Mouse (Mus musculus) stomach, embryonic 15.5 days (tissue): ENCODE results near the gene Padi6. TPM values are rescaled to one million over a fixed set of nuclear protein-coding genes. Genes with fewer than 3 reads are reported as not detected.

Source experiments
- ATAC-seq: fragments of 200-750 bp; cut with Nextera tagmentation; 2 replicates; pipeline ENCODE4 v1.8.0; 2017; ENCODE audit warnings: low read depth, moderate number of reproducible peaks, moderate TSS enrichment; ENCODE audit not compliant: insufficient read depth, low FRiP score
- H3K27ac ChIP-seq: fragments of 300-500 bp; sonication (generic); 2 replicates; pipeline ENCODE4 v1.5.1; 2015; ENCODE audit warnings: mild to moderate bottlenecking, inconsistent platforms
- H3K27me3 ChIP-seq: fragments of 300-500 bp; sonication (generic); replicated peaks from 2 replicates; pipeline ENCODE4 v1.6.1; 2015; ENCODE audit warnings: inconsistent platforms
- H3K36me3 ChIP-seq: fragments of 300-500 bp; sonication (generic); 2 replicates; pipeline ENCODE4 v1.6.1; 2015; ENCODE audit warnings: inconsistent platforms
- H3K4me1 ChIP-seq: fragments of 300-500 bp; sonication (generic); 2 replicates; pipeline ENCODE4 v1.6.1; 2015; ENCODE audit warnings: inconsistent platforms
- H3K4me2 ChIP-seq: fragments of 300-500 bp; sonication (generic); 2 replicates; pipeline ENCODE4 v1.6.1; 2015; ENCODE audit warnings: mild to moderate bottlenecking, inconsistent platforms
- H3K4me3 ChIP-seq: fragments of 300-500 bp; sonication (generic); replicated peaks from 2 replicates; pipeline ENCODE4 v1.5.1; 2015; ENCODE audit warnings: inconsistent platforms
- H3K9ac ChIP-seq: fragments of 300-500 bp; sonication (generic); 2 replicates; pipeline ENCODE4 v1.6.1; 2015; ENCODE audit warnings: inconsistent platforms
- H3K9me3 ChIP-seq: fragments of 300-500 bp; sonication (generic); 2 replicates; pipeline ENCODE4 v1.6.1; 2016; ENCODE audit warnings: inconsistent platforms
- WGBS: fragments of 180-500 bp; shearing (Covaris S2); methylation state at CpG from one replicate; pipeline ENCODE4 v1.1.7; 2015; 5-methylcytosine and 5-hydroxymethylcytosine counted together
- polyA plus RNA-seq: library from polyadenylated mRNA; unstranded; fragments of >200 nt; fragmentation: Nextera tagmentation; extraction: Ambion mirVana; gene quantifications from 2 replicates; pipeline ENCODE4 v1.2.1, GENCODE M21; 2015

Gene Padi6
- polyA plus RNA-seq, 1 experiment from 2014 or later = 0.19 TPM

GRCm38 (mm10) chr4:140775876-140776275 is 33.4 kb upstream of the Padi6 start:
- Histone ChIP-seq H3K36me3 (no peaks in the 10 kb centered on the region), H3K9me3 (no peaks in the 10 kb centered on the region), H3K4me2 (no peak overlapping the region), H3K27me3 (no peaks in the 10 kb centered on the region), H3K9ac (no peak overlapping the region), H3K4me1 (0 out of 2 replicates have a peak, but pooled peaks cover 4% of the 10 kb centered on the region), H3K4me3 (no peak overlapping the region), H3K27ac (no peak overlapping the region)
- no peak for ATAC-seq
- 80% methylated on average over 10 of the region's 10 CpGs for WGBS

- no peaks in the 10 kb centered on the region for H3K27me3 ChIP-seq
- 0 out of 2 replicates have a peak, but pooled peaks cover 7% of the 10 kb centered on the region for H3K4me1 ChIP-seq
- H3K9ac ChIP-seq = no peak overlapping the region
- ATAC-seq = no peak
- no peak overlapping the region for H3K4me2 ChIP-seq
- H3K36me3 ChIP-seq = no peaks in the 10 kb centered on the region
- no peak overlapping the region for H3K27ac ChIP-seq
- no peaks in the 10 kb centered on the region for H3K9me3 ChIP-seq
- WGBS = 85% methylated on average over 9 of the region's 9 CpGs
- H3K4me3 ChIP-seq = no peak overlapping the region
These were observed 32.5 kb upstream of the Padi6 start for GRCm38 (mm10) chr4:140774893-140775292.

GRCm38 (mm10) chr4:140774025-140774800 is 31.8 kb upstream of the Padi6 start, which contains the start of gene Padi4:
Padi4 (minus strand) TSS chr4:140774236.
- H3K4me3 ChIP-seq = no peak within 1 kb of the TSS
- ATAC-seq = no peak
- no peaks in the 10 kb centered on the region for H3K9me3 ChIP-seq
- H3K27me3 ChIP-seq = no peaks in the 10 kb centered on the region
- no peaks in the 10 kb centered on the region for H3K36me3 ChIP-seq
- no peak within 1 kb of the TSS for H3K9ac ChIP-seq
- H3K27ac ChIP-seq = no peak within 1 kb of the TSS
- WGBS = 76% methylated on average over 21 of the region's 21 CpGs
- 0 out of 2 replicates have a peak, but pooled peaks cover 4% of the 10 kb centered on the region for H3K4me1 ChIP-seq
- H3K4me2 ChIP-seq = no peak within 1 kb of the TSS

- Histone ChIP-seq H3K4me2 (0 out of 2 replicates have a peak overlapping the region, but pooled peaks have one; percentile 10), H3K36me3 (no peaks in the 10 kb centered on the region), H3K27me3 (no peaks in the 10 kb centered on the region), H3K4me1 (0 out of 2 replicates have a peak, but pooled peaks cover 4% of the 10 kb centered on the region), H3K9me3 (no peaks in the 10 kb centered on the region), H3K9ac (no peak overlapping the region), H3K4me3 (no peak overlapping the region), H3K27ac (no peak overlapping the region)
- WGBS = 34% methylated on average over 4 of the region's 4 CpGs
- ATAC-seq = peak; percentile 71; the same call in 1 of the 2 replicates
These were observed 28.6 kb upstream of the Padi6 start for GRCm38 (mm10) chr4:140771091-140771490.

GRCm38 (mm10) chr4:140770433-140770832 is 28.0 kb upstream of the Padi6 start:
- 0 out of 2 replicates have a peak, but pooled peaks cover 4% of the 10 kb centered on the region for H3K4me1 ChIP-seq
- H3K36me3 ChIP-seq = no peaks in the 10 kb centered on the region
- WGBS = 7% methylated on average over 13 of the region's 13 CpGs
- peak; percentile 41; the same call in 1 of the 2 replicates for ATAC-seq
- peak overlapping the region; percentile 48 for H3K4me2 ChIP-seq
- H3K9me3 ChIP-seq = no peaks in the 10 kb centered on the region
- H3K27ac ChIP-seq = peak overlapping the region; percentile 17
- H3K9ac ChIP-seq = no peak overlapping the region
- H3K27me3 ChIP-seq = no peaks in the 10 kb centered on the region
- peak overlapping the region; percentile 33 for H3K4me3 ChIP-seq

- Histone ChIP-seq H3K36me3 (no peaks in the 10 kb centered on the region), H3K4me3 (no peak overlapping the region), H3K4me2 (no peak overlapping the region), H3K9ac (no peak overlapping the region), H3K27ac (no peak overlapping the region), H3K27me3 (no peaks in the 10 kb centered on the region), H3K4me1 (0 out of 2 replicates have a peak, but pooled peaks cover 4% of the 10 kb centered on the region), H3K9me3 (no peaks in the 10 kb centered on the region)
- WGBS = 77% methylated on average over 4 of the region's 5 CpGs
- no peak for ATAC-seq
These were observed 26.5 kb upstream of the Padi6 start for GRCm38 (mm10) chr4:140768973-140769372.

GRCm38 (mm10) chr4:140765936-140766335 is 23.5 kb upstream of the Padi6 start:
- H3K36me3 ChIP-seq = no peaks in the 10 kb centered on the region
- no peaks in the 10 kb centered on the region for H3K27me3 ChIP-seq
- no peaks in the 10 kb centered on the region for H3K9me3 ChIP-seq
- no peak overlapping the region for H3K4me3 ChIP-seq
- ATAC-seq = no peak
- no peak overlapping the region for H3K9ac ChIP-seq
- WGBS = 66% methylated on average over 3 of the region's 3 CpGs
- 0 out of 2 replicates have a peak, but pooled peaks cover 4% of the 10 kb centered on the region for H3K4me1 ChIP-seq
- no peak overlapping the region for H3K4me2 ChIP-seq
- H3K27ac ChIP-seq = no peak overlapping the region

GRCm38 (mm10) chr4:140763158-140763557 is 20.7 kb upstream of the Padi6 start:
- Histone ChIP-seq H3K9ac (no peak overlapping the region), H3K36me3 (no peaks in the 10 kb centered on the region), H3K4me1 (no peaks in the 10 kb centered on the region), H3K27me3 (no peaks in the 10 kb centered on the region), H3K27ac (no peak overlapping the region), H3K4me2 (no peak overlapping the region), H3K9me3 (no peaks in the 10 kb centered on the region), H3K4me3 (no peak overlapping the region)
- 0 out of 2 replicates have a peak, but pooled peaks have one; percentile 54 for ATAC-seq
- WGBS = 12% methylated on average over 9 of the region's 9 CpGs

- 68% methylated on average over 7 of the region's 7 CpGs for WGBS
- Histone ChIP-seq H3K9me3 (no peaks in the 10 kb centered on the region), H3K4me1 (no peaks in the 10 kb centered on the region), H3K4me2 (no peak overlapping the region), H3K36me3 (no peaks in the 10 kb centered on the region), H3K4me3 (no peak overlapping the region), H3K9ac (no peak overlapping the region), H3K27me3 (no peaks in the 10 kb centered on the region), H3K27ac (no peak overlapping the region)
- no peak for ATAC-seq
These were observed 19.2 kb upstream of the Padi6 start for GRCm38 (mm10) chr4:140761601-140762000.

- H3K27me3 ChIP-seq = no peaks in the 10 kb centered on the region
- no peak overlapping the region for H3K9ac ChIP-seq
- H3K9me3 ChIP-seq = no peaks in the 10 kb centered on the region
- H3K4me2 ChIP-seq = no peak overlapping the region
- H3K36me3 ChIP-seq = no peaks in the 10 kb centered on the region
- H3K4me3 ChIP-seq = no peak overlapping the region
- WGBS = 62% methylated on average over 3 of the region's 3 CpGs
- H3K4me1 ChIP-seq = no peaks in the 10 kb centered on the region
- no peak overlapping the region for H3K27ac ChIP-seq
- no peak for ATAC-seq
These were observed 13.4 kb upstream of the Padi6 start for GRCm38 (mm10) chr4:140755811-140756210.

- Histone ChIP-seq H3K4me1 (peaks cover 3% of the 10 kb centered on the region; the same call in 1 of the 2 replicates), H3K27ac (no peak overlapping the region), H3K4me2 (no peak overlapping the region), H3K4me3 (no peak overlapping the region), H3K9ac (no peak overlapping the region), H3K9me3 (no peaks in the 10 kb centered on the region), H3K27me3 (no peaks in the 10 kb centered on the region), H3K36me3 (no peaks in the 10 kb centered on the region)
- 60% methylated on average over 7 of the region's 7 CpGs for WGBS
- ATAC-seq = no peak
These were observed 10.9 kb upstream of the Padi6 start for GRCm38 (mm10) chr4:140753366-140753765.

GRCm38 (mm10) chr4:140750328-140750727 is 7.9 kb upstream of the Padi6 start:
- Histone ChIP-seq H3K4me3 (peak overlapping the region; percentile 25), H3K9ac (no peak overlapping the region), H3K9me3 (no peaks in the 10 kb centered on the region), H3K4me1 (peaks cover 9% of the 10 kb centered on the region; the same call in 1 of the 2 replicates), H3K27ac (no peak overlapping the region), H3K36me3 (no peaks in the 10 kb centered on the region), H3K27me3 (no peaks in the 10 kb centered on the region), H3K4me2 (peak overlapping the region; percentile 49)
- 12% methylated on average over 19 of the region's 19 CpGs for WGBS
- no peak for ATAC-seq
